Mouse (Mus musculus): ENCODE measurements at regions not wholly inside any gene's neighbourhood (a gene's known extent, or its start where the extent isn't known, plus 50 kb on each side); places are given as distances from the start of the nearest gene placed in this dataset.
A peak's percentile ranks its signal among the peaks of the same experiment; 100 is the strongest.

- Histone ChIP-seq H3K4me2 (ENCODE audit: low read length) (no peak overlapping the region), H3K9me3 (ENCODE audit: control insufficient read depth, low read length) (peaks cover 3% of the 10 kb centered on the region; the same call in 1 of the 2 replicates), H3K9ac (ENCODE audit: low read depth, low read length) (no peak overlapping the region), H3K27me3 (replicated peaks; ENCODE audit: control insufficient read depth, insufficient read depth, low read length) (no peaks in the 10 kb centered on the region), H3K4me3 (ENCODE audit: low read length) (no peak overlapping the region), H3K4me1 (ENCODE audit: control insufficient read depth, insufficient read depth, low read depth, low read length) (no peaks in the 10 kb centered on the region), H3K27ac (ENCODE audit: low read depth, low read length) (no peak overlapping the region), H3K36me3 (ENCODE audit: control insufficient read depth, insufficient read depth, low read length) (no peaks in the 10 kb centered on the region; the same call in 1 of the 2 replicates)
- ATAC-seq: no peak
- 49% methylated on average over 4 of the region's 4 CpGs for WGBS
Observed at GRCm38 (mm10) chr11:17680998-17681397, 272.7 kb downstream of the Etaa1 start.

GRCm38 (mm10) chr11:17685711-17686113, 268.0 kb downstream of the Etaa1 start:
- Histone ChIP-seq H3K4me3 (ENCODE audit: low read length) (no peak overlapping the region), H3K27ac (ENCODE audit: low read depth, low read length) (no peak overlapping the region), H3K27me3 (replicated peaks; ENCODE audit: control insufficient read depth, insufficient read depth, low read length) (no peaks in the 10 kb centered on the region), H3K9ac (ENCODE audit: low read depth, low read length) (no peak overlapping the region), H3K4me2 (ENCODE audit: low read length) (no peak overlapping the region), H3K36me3 (ENCODE audit: control insufficient read depth, insufficient read depth, low read length) (no peaks in the 10 kb centered on the region; the same call in 1 of the 2 replicates), H3K9me3 (ENCODE audit: control insufficient read depth, low read length) (peaks cover 3% of the 10 kb centered on the region; the same call in 1 of the 2 replicates), H3K4me1 (ENCODE audit: control insufficient read depth, insufficient read depth, low read depth, low read length) (peaks cover 3% of the 10 kb centered on the region; the same call in 1 of the 2 replicates)
- peak; percentile 82 for ATAC-seq
- WGBS: 38% methylated on average over 4 of the region's 4 CpGs

GRCm38 (mm10) chr11:17686806-17687205, 266.9 kb downstream of the Etaa1 start:
- Histone ChIP-seq H3K36me3 (ENCODE audit: control insufficient read depth, insufficient read depth, low read length) (no peaks in the 10 kb centered on the region; the same call in 1 of the 2 replicates), H3K9me3 (ENCODE audit: control insufficient read depth, low read length) (peaks cover 3% of the 10 kb centered on the region; the same call in 1 of the 2 replicates), H3K27me3 (replicated peaks; ENCODE audit: control insufficient read depth, insufficient read depth, low read length) (no peaks in the 10 kb centered on the region), H3K27ac (ENCODE audit: low read depth, low read length) (peak overlapping the region; percentile 25; the same call in 1 of the 2 replicates), H3K9ac (ENCODE audit: low read depth, low read length) (no peak overlapping the region), H3K4me3 (ENCODE audit: low read length) (no peak overlapping the region), H3K4me1 (ENCODE audit: control insufficient read depth, insufficient read depth, low read depth, low read length) (peaks cover 3% of the 10 kb centered on the region; the same call in 1 of the 2 replicates), H3K4me2 (ENCODE audit: low read length) (no peak overlapping the region)
- peak; percentile 67; the same call in 1 of the 2 replicates for ATAC-seq
- WGBS: 53% methylated on average over 2 of the region's 2 CpGs

GRCm38 (mm10) chr11:17694145-17694544, 259.5 kb downstream of the Etaa1 start:
- ATAC-seq: no peak
- H3K9me3 ChIP-seq (ENCODE audit: control insufficient read depth, low read length): no peaks in the 10 kb centered on the region
- H3K27ac ChIP-seq (ENCODE audit: low read depth, low read length): no peak overlapping the region
- H3K4me1 ChIP-seq (ENCODE audit: control insufficient read depth, insufficient read depth, low read depth, low read length): no peaks in the 10 kb centered on the region
- no peak overlapping the region for H3K4me3 ChIP-seq (ENCODE audit: low read length)
- no peaks in the 10 kb centered on the region for H3K36me3 ChIP-seq (ENCODE audit: control insufficient read depth, insufficient read depth, low read length)
- no peak overlapping the region for H3K9ac ChIP-seq (ENCODE audit: low read depth, low read length)
- WGBS: 18% methylated on average over 2 of the region's 2 CpGs
- H3K27me3 ChIP-seq (replicated peaks; ENCODE audit: control insufficient read depth, insufficient read depth, low read length): no peaks in the 10 kb centered on the region
- H3K4me2 ChIP-seq (ENCODE audit: low read length): no peak overlapping the region

GRCm38 (mm10) chr11:17708769-17709168, 244.9 kb downstream of the Etaa1 start:
- no peak for ATAC-seq
- H3K9me3 ChIP-seq (ENCODE audit: control insufficient read depth, low read length): no peaks in the 10 kb centered on the region
- no peaks in the 10 kb centered on the region for H3K36me3 ChIP-seq (ENCODE audit: control insufficient read depth, insufficient read depth, low read length)
- H3K4me1 ChIP-seq (ENCODE audit: control insufficient read depth, insufficient read depth, low read depth, low read length): no peaks in the 10 kb centered on the region
- no peaks in the 10 kb centered on the region for H3K27me3 ChIP-seq (replicated peaks; ENCODE audit: control insufficient read depth, insufficient read depth, low read length)
- H3K9ac ChIP-seq (ENCODE audit: low read depth, low read length): no peak overlapping the region
- H3K4me2 ChIP-seq (ENCODE audit: low read length): no peak overlapping the region
- H3K27ac ChIP-seq (ENCODE audit: low read depth, low read length): no peak overlapping the region
- H3K4me3 ChIP-seq (ENCODE audit: low read length): no peak overlapping the region

- ATAC-seq: no peak
- no peak overlapping the region for H3K9ac ChIP-seq (ENCODE audit: low read depth, low read length)
- no peak overlapping the region for H3K4me2 ChIP-seq (ENCODE audit: low read length)
- no peak overlapping the region for H3K27ac ChIP-seq (ENCODE audit: low read depth, low read length)
- H3K4me1 ChIP-seq (ENCODE audit: control insufficient read depth, insufficient read depth, low read depth, low read length): no peaks in the 10 kb centered on the region
- no peaks in the 10 kb centered on the region for H3K27me3 ChIP-seq (replicated peaks; ENCODE audit: control insufficient read depth, insufficient read depth, low read length)
- no peaks in the 10 kb centered on the region for H3K36me3 ChIP-seq (ENCODE audit: control insufficient read depth, insufficient read depth, low read length)
- no peaks in the 10 kb centered on the region for H3K9me3 ChIP-seq (ENCODE audit: control insufficient read depth, low read length)
- 76% methylated on average over 1 of the region's 1 CpGs for WGBS
- no peak overlapping the region for H3K4me3 ChIP-seq (ENCODE audit: low read length)
Observed at GRCm38 (mm10) chr11:17722051-17722450, 231.6 kb downstream of the Etaa1 start.

- H3K4me1 ChIP-seq (ENCODE audit: control insufficient read depth, insufficient read depth, low read depth, low read length): no peaks in the 10 kb centered on the region
- no peak overlapping the region for H3K27ac ChIP-seq (ENCODE audit: low read depth, low read length)
- H3K4me2 ChIP-seq (ENCODE audit: low read length): no peak overlapping the region
- no peaks in the 10 kb centered on the region for H3K27me3 ChIP-seq (replicated peaks; ENCODE audit: control insufficient read depth, insufficient read depth, low read length)
- H3K4me3 ChIP-seq (ENCODE audit: low read length): no peak overlapping the region
- H3K9ac ChIP-seq (ENCODE audit: low read depth, low read length): no peak overlapping the region
- no peak for ATAC-seq
- no peaks in the 10 kb centered on the region for H3K36me3 ChIP-seq (ENCODE audit: control insufficient read depth, insufficient read depth, low read length)
- WGBS: 57% methylated on average over 8 of the region's 8 CpGs
- H3K9me3 ChIP-seq (ENCODE audit: control insufficient read depth, low read length): no peaks in the 10 kb centered on the region
Observed at GRCm38 (mm10) chr11:17727258-17728034, 226.2 kb downstream of the Etaa1 start.

GRCm38 (mm10) chr11:17733075-17733474, 220.6 kb downstream of the Etaa1 start:
- no peaks in the 10 kb centered on the region for H3K9me3 ChIP-seq (ENCODE audit: control insufficient read depth, low read length)
- no peak for ATAC-seq
- no peak overlapping the region for H3K4me3 ChIP-seq (ENCODE audit: low read length)
- H3K27ac ChIP-seq (ENCODE audit: low read depth, low read length): no peak overlapping the region
- no peaks in the 10 kb centered on the region for H3K36me3 ChIP-seq (ENCODE audit: control insufficient read depth, insufficient read depth, low read length)
- WGBS: 92% methylated on average over 4 of the region's 4 CpGs
- H3K9ac ChIP-seq (ENCODE audit: low read depth, low read length): no peak overlapping the region
- H3K4me2 ChIP-seq (ENCODE audit: low read length): no peak overlapping the region
- no peaks in the 10 kb centered on the region for H3K4me1 ChIP-seq (ENCODE audit: control insufficient read depth, insufficient read depth, low read depth, low read length)
- no peaks in the 10 kb centered on the region for H3K27me3 ChIP-seq (replicated peaks; ENCODE audit: control insufficient read depth, insufficient read depth, low read length)

GRCm38 (mm10) chr11:17734519-17734918, 219.2 kb downstream of the Etaa1 start:
- no peaks in the 10 kb centered on the region for H3K27me3 ChIP-seq (replicated peaks; ENCODE audit: control insufficient read depth, insufficient read depth, low read length)
- H3K4me2 ChIP-seq (ENCODE audit: low read length): no peak overlapping the region
- H3K4me3 ChIP-seq (ENCODE audit: low read length): no peak overlapping the region
- no peak overlapping the region for H3K9ac ChIP-seq (ENCODE audit: low read depth, low read length)
- H3K9me3 ChIP-seq (ENCODE audit: control insufficient read depth, low read length): no peaks in the 10 kb centered on the region
- ATAC-seq: no peak
- no peaks in the 10 kb centered on the region for H3K36me3 ChIP-seq (ENCODE audit: control insufficient read depth, insufficient read depth, low read length)
- H3K4me1 ChIP-seq (ENCODE audit: control insufficient read depth, insufficient read depth, low read depth, low read length): no peaks in the 10 kb centered on the region
- WGBS: 80% methylated on average over 2 of the region's 2 CpGs
- H3K27ac ChIP-seq (ENCODE audit: low read depth, low read length): no peak overlapping the region
